Mouse (Mus musculus) intestine, postnatal 0 days (tissue): ENCODE measurements at regions not wholly inside any gene's neighbourhood (a gene's known extent, or its start where the extent isn't known, plus 50 kb on each side); places are given as distances from the start of the nearest gene placed in this dataset.
A peak's percentile ranks its signal among the peaks of the same experiment; 100 is the strongest.
"Not testable (repeated sequence)": the region's sequence is repeated elsewhere in the genome, so short reads cannot be mapped to it uniquely, and the experiment has no call there.

Source experiments
- ATAC-seq: fragments of 200-750 bp; cut with Nextera tagmentation; 2 replicates; pipeline ENCODE4 v1.8.0; 2017; ENCODE audit warnings: mild to moderate bottlenecking, moderate TSS enrichment, moderate library complexity
- H3K27ac ChIP-seq: fragments of 300-500 bp; sonication (generic); 2 replicates; pipeline ENCODE4 v1.5.1; 2014; ENCODE audit warnings: mild to moderate bottlenecking, low read depth, low read length, moderate library complexity
- H3K27me3 ChIP-seq: fragments of 300-500 bp; sonication (generic); replicated peaks from 2 replicates; pipeline ENCODE4 v1.6.1; 2014; ENCODE audit warnings: low read length, mixed read lengths; ENCODE audit not compliant: control insufficient read depth, insufficient read depth
- H3K36me3 ChIP-seq: fragments of 300-500 bp; sonication (generic); 2 replicates; pipeline ENCODE4 v1.6.1; 2014; ENCODE audit warnings: mild to moderate bottlenecking, moderate library complexity; ENCODE audit not compliant: control insufficient read depth, insufficient read depth
- H3K4me1 ChIP-seq: fragments of 300-500 bp; sonication (generic); replicated peaks from 2 replicates; pipeline ENCODE4 v1.6.1; 2014; ENCODE audit warnings: antibody characterized with exemption, low read length, mixed read lengths; ENCODE audit not compliant: control insufficient read depth, insufficient read depth
- H3K4me2 ChIP-seq: fragments of 300-500 bp; sonication (generic); replicated peaks from 2 replicates; pipeline ENCODE4 v1.6.1; 2014; ENCODE audit warnings: low read depth, mild to moderate bottlenecking, moderate library complexity
- H3K4me3 ChIP-seq: fragments of 300-500 bp; sonication (generic); 2 replicates; pipeline ENCODE4 v1.5.1; 2014; ENCODE audit warnings: low read depth, low read length
- H3K9ac ChIP-seq: fragments of 300-500 bp; sonication (generic); 2 replicates; pipeline ENCODE4 v1.6.1; 2014; ENCODE audit warnings: mild to moderate bottlenecking, low read depth, low read length
- H3K9me3 ChIP-seq: fragments of 300-500 bp; sonication (generic); 2 replicates; pipeline ENCODE4 v1.6.1; 2016; ENCODE audit warnings: mixed run types; ENCODE audit not compliant: control insufficient read depth
- CTCF ChIP-seq: sonication (generic); IDR thresholded peaks from 2 replicates; pipeline ENCODE4 v1.5.1; 2016; ENCODE audit warnings: low read depth, mild to moderate bottlenecking, control low read depth, antibody characterized with exemption, moderate library complexity
- WGBS: fragments of 180-500 bp; shearing (Covaris S2); extraction: QIAGEN DNeasy Blood & Tissue Kit; methylation state at CpG from one replicate; pipeline ENCODE4 v1.1.7; 2014; 5-methylcytosine and 5-hydroxymethylcytosine counted together

- no peak for ATAC-seq
- Histone ChIP-seq H3K27me3 (no peaks in the 10 kb centered on the region), H3K27ac (no peak overlapping the region), H3K9ac (no peak overlapping the region), H3K9me3 (peaks cover 4% of the 10 kb centered on the region; the same call in 1 of the 2 replicates), H3K4me2 (no peak overlapping the region), H3K36me3 (no peaks in the 10 kb centered on the region), H3K4me3 (no peak overlapping the region), H3K4me1 (no peaks in the 10 kb centered on the region)
- no peak for TF ChIP-seq CTCF
- 86% methylated on average over 1 of the region's 1 CpGs for WGBS
These were observed 741.4 kb downstream of the Adam6a start for GRCm38 (mm10) chr12:114285082-114285481.

- Histone ChIP-seq H3K4me2 (no peak overlapping the region), H3K27ac (no peak overlapping the region), H3K9me3 (peaks cover 4% of the 10 kb centered on the region; the same call in 1 of the 2 replicates), H3K36me3 (no peaks in the 10 kb centered on the region), H3K4me1 (no peaks in the 10 kb centered on the region), H3K9ac (no peak overlapping the region), H3K4me3 (no peak overlapping the region), H3K27me3 (no peaks in the 10 kb centered on the region)
- WGBS, result 81% methylated on average over 3 of the region's 3 CpGs
- TF ChIP-seq CTCF, result no peak
- no peak for ATAC-seq
These were observed 743.3 kb downstream of the Adam6a start for GRCm38 (mm10) chr12:114287041-114287440.

GRCm38 (mm10) chr12:114291083-114291482 lies 747.4 kb downstream of the Adam6a start:
- Histone ChIP-seq H3K36me3 (no peaks in the 10 kb centered on the region), H3K4me1 (no peaks in the 10 kb centered on the region), H3K4me2 (no peak overlapping the region), H3K4me3 (no peak overlapping the region), H3K27me3 (no peaks in the 10 kb centered on the region), H3K9ac (no peak overlapping the region), H3K27ac (no peak overlapping the region), H3K9me3 (no peaks in the 10 kb centered on the region)
- ATAC-seq, result no peak
- TF ChIP-seq CTCF, result no peak
- WGBS, result 84% methylated on average over 3 of the region's 3 CpGs

- no peaks in the 10 kb centered on the region for H3K36me3 ChIP-seq
- TF ChIP-seq CTCF, result no peak
These were observed 756.1 kb downstream of the Adam6a start for GRCm38 (mm10) chr12:114299771-114300170.

GRCm38 (mm10) chr12:114301728-114302127 lies 758.0 kb downstream of the Adam6a start:
- no peak for ATAC-seq
- WGBS, result 87% methylated on average over 2 of the region's 2 CpGs
- H3K9ac ChIP-seq, result no peak overlapping the region

More at GRCm38 (mm10) chr12:114299771-114300170, 756.1 kb downstream of the Adam6a start:
- no peaks in the 10 kb centered on the region for H3K4me1 ChIP-seq
- no peak overlapping the region for H3K4me2 ChIP-seq
- H3K9me3 ChIP-seq, result no peaks in the 10 kb centered on the region; the same call in 1 of the 2 replicates
- no peaks in the 10 kb centered on the region for H3K27me3 ChIP-seq
- H3K27ac ChIP-seq, result no peak overlapping the region
- no peak for ATAC-seq
- H3K9ac ChIP-seq, result no peak overlapping the region
- no peak overlapping the region for H3K4me3 ChIP-seq
- WGBS, result 75% methylated on average over 5 of the region's 5 CpGs

GRCm38 (mm10) chr12:114332552-114332951 lies 788.8 kb downstream of the Adam6a start:
- no peak for ATAC-seq
- no peaks in the 10 kb centered on the region for H3K36me3 ChIP-seq
- H3K9me3 ChIP-seq, result 0 out of 2 replicates have a peak, but pooled peaks cover 3% of the 10 kb centered on the region
- H3K27ac ChIP-seq, result no peak overlapping the region
- no peaks in the 10 kb centered on the region for H3K4me1 ChIP-seq
- TF ChIP-seq CTCF, result no peak
- H3K4me3 ChIP-seq, result no peak overlapping the region
- no peak overlapping the region for H3K4me2 ChIP-seq
- H3K27me3 ChIP-seq, result no peaks in the 10 kb centered on the region
- no peak overlapping the region for H3K9ac ChIP-seq

More at GRCm38 (mm10) chr12:114301728-114302127, 758.0 kb downstream of the Adam6a start:
- Histone ChIP-seq H3K27ac (no peak overlapping the region), H3K9me3 (no peaks in the 10 kb centered on the region; the same call in 1 of the 2 replicates), H3K27me3 (no peaks in the 10 kb centered on the region), H3K36me3 (no peaks in the 10 kb centered on the region), H3K4me3 (no peak overlapping the region), H3K4me2 (no peak overlapping the region), H3K4me1 (no peaks in the 10 kb centered on the region)
- no peak for TF ChIP-seq CTCF

- TF ChIP-seq CTCF, result no peak
- Histone ChIP-seq H3K36me3 (no peaks in the 10 kb centered on the region), H3K9me3 (no peaks in the 10 kb centered on the region), H3K4me3 (no peak overlapping the region), H3K4me1 (no peaks in the 10 kb centered on the region), H3K27ac (no peak overlapping the region), H3K27me3 (no peaks in the 10 kb centered on the region), H3K4me2 (no peak overlapping the region), H3K9ac (no peak overlapping the region)
- WGBS, result 47% methylated on average over 3 of the region's 3 CpGs
- ATAC-seq, result no peak
These were observed 822.6 kb downstream of the Adam6a start for GRCm38 (mm10) chr12:114366276-114366675.

- Histone ChIP-seq H3K4me3 (peak overlapping the region; percentile 44), H3K4me2 (peak overlapping the region; percentile 59)
- peak; percentile 73 for ATAC-seq
- H3K9ac ChIP-seq, H3K27me3 ChIP-seq, H3K36me3 ChIP-seq, H3K27ac ChIP-seq, H3K4me1 ChIP-seq, H3K9me3 ChIP-seq: not testable (repeated sequence)
- 27% methylated on average over 31 of the region's 43 CpGs for WGBS
These were observed 835.1 kb downstream of the Adam6a start for GRCm38 (mm10) chr12:114378696-114379350.
